Mouse (Mus musculus) right cerebral cortex, postnatal 36 days (tissue): ENCODE data around the gene Mylk.

Source experiments
- DNase-seq, 2 experiments: peaks; one replicate each; pipeline ENCODE4 v3.0.0; 2022; ENCODE audit warnings: low spot score in 2 of 2, mixed read lengths in 1 of 2

Gene Mylk

GRCm38 (mm10) chr16:34940363-34940762, 195.4 kb downstream of the Mylk start:
- no peak for DNase-seq

GRCm38 (mm10) chr16:34941915-34942314, 196.9 kb downstream of the Mylk start:
- DNase-seq = no peak

GRCm38 (mm10) chr16:34946301-34946700, 201.3 kb downstream of the Mylk start:
- DNase-seq = no peak

- DNase-seq = no peak
Observed at GRCm38 (mm10) chr16:34950935-34951334, 205.9 kb downstream of the Mylk start.

GRCm38 (mm10) chr16:34952254-34952653, 207.2 kb downstream of the Mylk start:
- DNase-seq = no peak

GRCm38 (mm10) chr16:34952798-34953197, 207.8 kb downstream of the Mylk start:
- DNase-seq = no peak

- DNase-seq = no peak
Observed at GRCm38 (mm10) chr16:34953501-34953900, 208.5 kb downstream of the Mylk start.

- no peak for DNase-seq
Observed at GRCm38 (mm10) chr16:34957487-34958230, 212.6 kb downstream of the Mylk start.

GRCm38 (mm10) chr16:34958667-34959066, 213.7 kb downstream of the Mylk start:
- no peak for DNase-seq

- DNase-seq = no peak
Observed at GRCm38 (mm10) chr16:34959261-34959660, 214.3 kb downstream of the Mylk start.

GRCm38 (mm10) chr16:34960243-34960642, 215.2 kb downstream of the Mylk start:
- no peak for DNase-seq

GRCm38 (mm10) chr16:34960866-34961582, 216.0 kb downstream of the Mylk start:
- no peak for DNase-seq

- DNase-seq = no peak
Observed at GRCm38 (mm10) chr16:34962322-34962721, 217.3 kb downstream of the Mylk start.

GRCm38 (mm10) chr16:34963008-34963407, 218.0 kb downstream of the Mylk start:
- DNase-seq = no peak

- DNase-seq = no peak
Observed at GRCm38 (mm10) chr16:34966620-34967081, 221.6 kb downstream of the Mylk start.

GRCm38 (mm10) chr16:34967120-34967800, 222.2 kb downstream of the Mylk start:
- DNase-seq = peak; percentile 47 to 60

- no peak for DNase-seq
Observed at GRCm38 (mm10) chr16:34968181-34968580, 223.2 kb downstream of the Mylk start.

GRCm38 (mm10) chr16:34972471-34972870, 227.5 kb downstream of the Mylk start:
- no peak for DNase-seq

GRCm38 (mm10) chr16:34975544-34975943, 230.5 kb downstream of the Mylk start:
- no peak for DNase-seq

GRCm38 (mm10) chr16:34976630-34977029, 231.6 kb downstream of the Mylk start:
- no peak for DNase-seq

- DNase-seq = no peak
Observed at GRCm38 (mm10) chr16:34978018-34978417, 233.0 kb downstream of the Mylk start.

- DNase-seq = no peak
Observed at GRCm38 (mm10) chr16:34981009-34981408, 236.0 kb downstream of the Mylk start.
